Comparison of ENCODE assay signal across 7 mouse cellular contexts in the genomic region with DNA sequence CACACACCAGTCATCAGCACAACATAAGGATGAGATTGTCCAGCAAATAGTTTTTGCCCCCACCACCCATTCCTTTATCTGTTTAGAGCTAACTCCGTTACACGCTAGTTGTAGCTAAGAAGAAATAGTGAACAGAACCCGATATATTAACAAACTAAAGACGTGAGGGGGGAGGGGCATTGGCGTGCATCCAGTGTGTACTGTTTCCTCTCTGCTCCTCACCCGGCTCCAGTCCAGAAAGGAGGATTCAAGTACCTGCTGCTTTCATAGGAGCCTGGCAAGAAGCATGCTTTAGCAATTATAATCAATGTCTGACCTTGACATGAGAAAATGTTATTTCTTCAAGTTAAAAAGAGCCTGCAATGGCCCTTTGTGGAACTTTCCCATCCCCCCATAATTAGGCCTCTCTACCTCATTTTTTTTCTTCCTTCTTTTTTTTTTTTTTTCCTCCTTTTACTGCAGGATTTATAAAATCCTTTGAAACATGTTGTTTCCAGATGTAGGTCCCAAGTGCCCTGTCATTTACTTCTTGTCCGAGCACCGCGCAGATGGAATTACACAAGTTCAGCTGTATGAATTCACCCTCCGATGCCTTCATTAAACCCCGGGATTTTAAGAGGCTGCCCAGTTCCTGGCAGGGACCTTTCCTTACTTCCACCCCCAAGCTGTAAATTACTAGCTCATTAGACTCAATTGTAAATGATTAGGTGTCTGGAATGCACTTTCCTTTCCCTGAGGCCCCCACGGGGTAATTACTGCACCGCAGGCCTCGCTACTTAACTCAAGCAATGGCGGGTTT.
DNase-seq lines count a peak whose midpoint lies in the region; ATAC-seq and TF ChIP-seq lines count a peak whose summit lies in the region.

No protein-coding gene starts in this region.

- 0 out of 2 replicates have a peak overlapping the region, but pooled peaks have one; percentile 40 for H3K27ac ChIP-seq in hindbrain, embryonic 10.5 days
- peak overlapping the region; percentile 86 for H3K27ac ChIP-seq in limb, embryonic 13.5 days
- H3K27ac ChIP-seq in cerebellum, adult 2 months (ENCODE audit: insufficient read depth, low read length), result no peak overlapping the region

- peaks cover 18% of the 10 kb centered on the region for H3K4me1 ChIP-seq in hindbrain, embryonic 10.5 days (replicated peaks)
- peaks cover 52% of the 10 kb centered on the region for H3K4me1 ChIP-seq in limb, embryonic 13.5 days
- H3K4me1 ChIP-seq in cerebellum, adult 2 months (ENCODE audit: control insufficient read depth, insufficient read depth, low read length), result no peaks in the 10 kb centered on the region

- WGBS in hindbrain, embryonic 10.5 days, result 49% methylated on average over 15 of the region's 15 CpGs
- WGBS in limb, embryonic 13.5 days, result 5% methylated on average over 15 of the region's 15 CpGs
- WGBS in cerebellum, adult 2 months, result 20% methylated on average over 15 of the region's 15 CpGs

- no peak overlapping the region for H3K4me3 ChIP-seq in hindbrain, embryonic 10.5 days
- H3K4me3 ChIP-seq in limb, embryonic 13.5 days, result no peak overlapping the region
- H3K4me3 ChIP-seq in cerebellum, adult 2 months (replicated peaks; ENCODE audit: insufficient read depth, low read depth, low read length), result no peak overlapping the region

- H3K4me2 ChIP-seq in limb, embryonic 13.5 days (replicated peaks), result peak overlapping the region; percentile 51

- TF ChIP-seq POLR2A in cerebellum, adult 2 months (IDR thresholded peaks at IDR 0.05; ENCODE audit: borderline replicate concordance, insufficient read depth, low read length), result no peak

- no peak for TF ChIP-seq CTCF in cerebellum, adult 2 months (IDR thresholded peaks at IDR 0.05; ENCODE audit: borderline replicate concordance, insufficient read depth, low read depth, low read length)

- peak; percentile 9 for DNase-seq in right cerebral cortex, postnatal 14 days
- no peak for DNase-seq in right cerebral cortex, adult 18-20 months
- DNase-seq in hindbrain, embryonic 10.5 days (ENCODE audit: low spot score), result peak; percentile 45
- DNase-seq in testis, postnatal 10 days (ENCODE audit: low spot score), result peak; percentile 77
- no peak for DNase-seq in cerebellum, adult 2 months
- DNase-seq in layer of hippocampus, adult 18-20 months (ENCODE audit: low spot score in 2 of 2), result no peak

- H3K9me3 ChIP-seq in hindbrain, embryonic 10.5 days, result no peaks in the 10 kb centered on the region
- H3K9me3 ChIP-seq in limb, embryonic 13.5 days, result no peaks in the 10 kb centered on the region

- no peaks in the 10 kb centered on the region for H3K27me3 ChIP-seq in hindbrain, embryonic 10.5 days (ENCODE audit: insufficient read depth, poor library complexity, severe bottlenecking)
- H3K27me3 ChIP-seq in limb, embryonic 13.5 days, result no peaks in the 10 kb centered on the region
- H3K27me3 ChIP-seq in cerebellum, adult 2 months (ENCODE audit: control insufficient read depth, insufficient read depth, low read length), result no peaks in the 10 kb centered on the region

- ATAC-seq in limb, embryonic 13.5 days (ENCODE audit: low FRiP score, low read depth), result peak; percentile 92

- no peaks in the 10 kb centered on the region for H3K36me3 ChIP-seq in hindbrain, embryonic 10.5 days
- no peaks in the 10 kb centered on the region for H3K36me3 ChIP-seq in limb, embryonic 13.5 days

- 0 out of 2 replicates have a peak overlapping the region, but pooled peaks have one; percentile 31 for H3K9ac ChIP-seq in limb, embryonic 13.5 days

Comparison
In these comparisons a context has a peak if more than half of its experiments do, and no peak if none do; other contexts are left out.
1. DNase-seq: peak in right cerebral cortex, postnatal 14 days (single experiment), hindbrain, embryonic 10.5 days (single experiment) and testis, postnatal 10 days (single experiment); none in right cerebral cortex, adult 18-20 months (single experiment), cerebellum, adult 2 months (0 of 2) and layer of hippocampus, adult 18-20 months (0 of 2).